Mouse (Mus musculus) ovary, postnatal 10 days (tissue): ENCODE data around the gene Pbx2.

Experiments
- DNase-seq: peaks from one replicate; pipeline ENCODE4 v3.0.0; 2022; ENCODE audit warnings: low spot score

The Pbx2 gene

GRCm38 (mm10) chr17:34603375-34604060, 12.5 kb downstream of the Pbx2 start, which contains the start of gene Rnf5:
Rnf5 (minus strand) TSS chr17:34603690.
- DNase-seq = peak; percentile 97

DNA sequence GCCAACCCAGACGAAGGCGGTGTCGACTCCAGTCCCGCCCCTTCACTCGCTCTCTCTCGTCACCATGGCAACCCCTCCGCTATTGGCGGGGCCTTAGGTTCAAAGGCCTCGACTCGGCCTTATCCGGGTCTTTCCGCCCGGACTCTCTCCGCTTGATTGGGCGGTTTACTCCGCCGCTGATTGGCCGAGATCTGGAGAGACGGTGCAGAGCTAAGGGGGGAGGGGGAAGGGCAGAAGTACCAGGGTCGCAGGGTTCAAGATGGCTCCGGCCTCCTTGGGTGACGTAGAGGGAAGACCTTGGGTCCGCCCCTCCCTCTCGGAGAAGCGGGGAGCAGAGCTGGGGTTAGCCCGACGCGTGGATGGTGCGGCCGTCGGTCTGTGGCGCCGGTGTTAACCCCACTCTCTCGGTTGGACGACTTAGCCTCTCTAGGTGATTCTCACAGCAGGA, 13.0 kb downstream of the Pbx2 start, which contains the start of gene Agpat1:
Agpat1 (plus strand) TSS at position 202 of the 448 bp plus-strand sequence.
- DNase-seq = peak; percentile 98

DNA sequence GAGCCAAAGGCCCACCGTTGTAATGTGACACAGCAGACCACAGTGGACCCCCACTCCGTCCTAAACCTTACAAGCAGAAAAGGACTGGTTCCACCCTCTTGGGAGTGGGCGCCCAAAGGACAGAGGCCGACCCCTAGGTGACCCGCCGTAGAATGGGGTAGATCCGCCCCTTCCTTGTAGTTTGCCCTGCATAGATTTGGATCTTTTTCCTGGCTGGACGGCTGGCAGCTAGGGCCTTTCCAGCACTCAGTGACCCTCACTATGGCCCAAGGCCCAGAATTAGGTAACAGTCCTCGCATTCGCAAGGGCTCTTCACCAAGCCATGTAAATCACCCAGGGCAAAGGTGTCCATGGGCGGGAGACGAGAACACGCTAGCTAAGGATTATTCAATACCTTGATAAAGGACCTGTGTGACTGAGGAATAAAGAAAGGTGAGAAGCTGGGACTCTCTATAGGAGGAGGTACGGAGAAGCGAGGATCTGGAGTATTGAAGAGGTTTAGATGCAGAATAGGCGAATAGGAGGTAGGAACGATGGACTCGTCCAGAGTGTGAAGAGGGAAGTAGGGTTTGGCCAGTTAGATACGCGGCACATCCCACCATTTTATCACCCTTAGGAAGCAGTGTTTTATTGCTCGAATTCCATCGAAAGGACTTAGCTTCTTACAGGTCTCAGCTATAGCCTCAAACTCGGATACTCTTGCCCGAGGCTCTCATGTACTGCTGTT, 13.6 kb downstream of the Pbx2 start:
- DNase-seq = no peak

- peak; percentile 93 for DNase-seq
These were observed 14.5 kb downstream of the Pbx2 start for GRCm38 (mm10) chr17:34605609-34606008.

- DNase-seq = no peak
These were observed 15.3 kb downstream of the Pbx2 start for GRCm38 (mm10) chr17:34606186-34607039.

- DNase-seq = no peak
These were observed 16.9 kb downstream of the Pbx2 start for GRCm38 (mm10) chr17:34607997-34608396.

GRCm38 (mm10) chr17:34611050-34611449, 20.0 kb downstream of the Pbx2 start:
- no peak for DNase-seq

DNA sequence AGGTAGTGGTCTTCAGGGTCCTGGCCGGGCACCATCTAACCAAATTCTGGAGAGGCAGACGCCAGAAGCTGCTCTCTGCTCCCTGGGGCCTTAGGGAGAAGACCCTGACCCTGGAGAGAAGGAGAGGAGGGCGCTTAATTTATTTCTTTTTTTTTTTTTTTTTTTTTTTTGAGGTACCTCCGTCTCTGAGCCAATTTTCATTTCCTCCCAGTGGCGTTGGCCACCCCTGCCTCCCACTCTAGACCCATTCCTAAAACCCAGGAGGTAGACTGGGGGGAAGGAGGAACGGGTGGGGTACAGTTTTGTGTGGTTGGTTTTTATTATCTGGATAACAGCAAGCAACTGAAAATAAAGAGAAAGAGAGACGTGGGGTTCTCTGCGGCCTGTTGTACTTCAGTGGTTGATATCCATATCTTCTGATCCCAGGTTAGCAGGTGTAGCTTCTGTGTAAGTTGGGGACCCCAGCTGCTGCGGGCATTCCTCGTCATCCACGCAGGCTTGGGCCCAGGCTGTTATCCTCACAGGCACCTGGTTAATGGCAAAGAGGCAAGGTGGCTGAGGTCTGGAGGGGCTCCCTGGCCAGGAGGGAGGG, 22.1 kb downstream of the Pbx2 start:
- no peak for DNase-seq

DNA sequence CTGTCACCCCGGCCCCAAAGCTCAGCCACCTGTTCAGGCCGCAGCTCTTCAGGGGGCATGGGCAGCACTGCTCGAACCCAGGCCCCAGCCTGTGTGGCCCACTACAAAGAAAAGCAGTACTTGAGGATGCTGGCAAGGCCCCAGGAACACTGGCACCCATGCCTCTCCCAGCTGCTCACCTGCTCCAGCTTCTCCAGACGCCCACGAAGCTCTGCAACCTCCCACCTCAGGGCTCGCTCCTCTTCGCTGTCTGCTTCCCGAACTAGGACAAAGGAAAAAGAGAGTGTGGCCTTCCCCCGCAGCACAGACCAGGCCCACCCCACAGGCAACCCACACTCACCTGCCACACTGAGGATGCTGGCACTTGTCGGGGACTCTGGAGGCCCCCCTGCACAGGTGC, 22.8 kb downstream of the Pbx2 start:
- no peak for DNase-seq

DNA sequence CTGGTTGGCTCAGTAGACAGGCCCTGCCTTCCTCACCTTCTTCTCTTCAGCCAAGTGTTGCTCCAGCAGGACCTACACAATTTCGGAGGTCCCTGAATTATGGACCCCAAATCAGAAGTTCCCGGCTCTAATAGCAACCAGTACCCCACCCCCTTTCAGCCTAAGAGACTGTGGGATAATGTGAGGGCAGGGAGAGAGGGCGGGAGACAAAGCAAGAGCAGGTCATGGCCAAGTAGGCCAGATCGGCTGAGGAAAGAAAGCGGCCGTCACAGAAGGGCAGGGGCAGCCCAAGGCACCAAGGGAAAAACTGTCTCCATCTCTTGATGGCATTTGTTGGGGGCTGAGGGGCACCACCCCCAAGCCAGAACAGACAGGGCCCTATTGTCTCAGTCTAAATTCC, 24.8 kb downstream of the Pbx2 start, which contains the start of gene Egfl8:
Egfl8 (minus strand) TSS at position 101 of the 400 bp plus-strand sequence.
- DNase-seq = no peak

- DNase-seq = no peak
These were observed 27.9 kb downstream of the Pbx2 start for GRCm38 (mm10) chr17:34618999-34619398.

- no peak for DNase-seq
These were observed 29.9 kb downstream of the Pbx2 start for GRCm38 (mm10) chr17:34621006-34621405.

DNA sequence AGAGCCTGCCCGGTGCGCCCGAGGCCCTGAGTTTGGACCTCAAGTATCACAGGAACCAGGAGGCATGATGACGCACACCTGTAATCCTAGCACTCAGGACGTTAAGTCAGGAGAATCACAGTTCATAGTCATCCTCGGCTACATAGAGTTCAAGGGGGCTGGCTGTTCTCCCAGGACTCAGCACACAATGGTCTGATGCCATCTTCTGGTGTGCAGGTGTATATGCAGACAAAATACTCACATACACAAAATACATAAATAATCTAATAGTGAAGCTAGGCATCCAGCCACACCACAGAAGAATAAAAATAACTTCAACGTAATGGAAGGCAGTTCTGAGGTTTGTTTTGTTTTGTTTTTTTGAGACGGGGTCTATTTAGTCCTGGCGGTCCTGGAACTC, 32.1 kb downstream of the Pbx2 start:
- DNase-seq = no peak

GRCm38 (mm10) chr17:34624981-34625380, 33.9 kb downstream of the Pbx2 start:
- no peak for DNase-seq

- DNase-seq = no peak
These were observed 35.2 kb downstream of the Pbx2 start for GRCm38 (mm10) chr17:34626062-34626772.

DNA sequence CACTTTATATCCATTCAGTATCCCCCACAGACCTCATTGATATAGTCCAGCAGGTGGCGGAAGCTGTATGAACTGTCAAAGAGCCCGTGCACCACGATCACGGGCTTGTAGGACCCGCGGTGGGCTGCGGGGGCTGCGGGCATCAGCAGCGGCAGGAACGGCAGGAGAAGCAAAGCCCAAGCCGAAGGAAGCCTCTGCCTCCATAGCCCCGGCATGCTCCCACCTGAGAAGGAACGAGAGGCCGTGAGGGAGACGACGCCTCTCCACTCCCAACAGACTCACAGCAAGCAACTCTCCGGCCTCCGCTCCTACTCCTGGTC, 35.7 kb downstream of the Pbx2 start:
- no peak for DNase-seq

- peak; percentile 64 for DNase-seq
These were observed 36.3 kb downstream of the Pbx2 start for GRCm38 (mm10) chr17:34627093-34627942.

DNA sequence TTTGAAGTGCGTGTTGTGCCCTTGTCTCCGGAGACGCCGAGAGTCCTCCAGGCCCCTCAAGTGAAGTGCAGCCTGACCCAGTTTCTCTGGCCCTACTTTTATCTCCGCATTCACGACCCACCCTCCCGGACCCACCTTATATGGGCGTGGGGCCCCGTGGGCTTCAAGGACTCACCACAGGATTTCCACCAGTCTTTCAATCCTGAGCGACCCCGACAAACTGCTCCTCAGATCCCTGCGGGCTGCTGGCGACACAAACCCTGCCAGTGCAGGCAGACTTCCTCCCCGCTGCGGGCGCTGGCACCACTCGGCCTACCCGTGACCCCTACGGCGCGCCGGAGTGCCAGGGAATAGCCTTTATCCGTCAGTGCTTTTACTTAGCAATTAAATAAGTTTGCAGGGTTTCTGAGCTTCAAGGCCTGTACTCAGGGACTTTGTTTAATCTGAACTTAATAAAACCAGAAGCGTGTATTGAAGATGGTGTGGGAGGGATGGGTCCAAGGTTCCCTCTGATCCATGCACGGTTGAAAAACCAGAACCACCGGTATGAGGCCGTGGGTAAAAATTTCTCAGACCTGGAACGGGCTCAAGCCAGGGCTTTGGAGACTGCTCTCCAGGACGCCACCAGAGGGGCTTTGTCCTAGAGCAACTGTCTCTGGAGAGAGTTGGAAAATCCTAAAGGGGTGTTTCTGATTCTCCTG, 37.0 kb downstream of the Pbx2 start, which contains the start of gene Ppt2:
Ppt2 (minus strand) TSS at position 568 of the 701 bp plus-strand sequence.
- DNase-seq = peak; percentile 42

DNA sequence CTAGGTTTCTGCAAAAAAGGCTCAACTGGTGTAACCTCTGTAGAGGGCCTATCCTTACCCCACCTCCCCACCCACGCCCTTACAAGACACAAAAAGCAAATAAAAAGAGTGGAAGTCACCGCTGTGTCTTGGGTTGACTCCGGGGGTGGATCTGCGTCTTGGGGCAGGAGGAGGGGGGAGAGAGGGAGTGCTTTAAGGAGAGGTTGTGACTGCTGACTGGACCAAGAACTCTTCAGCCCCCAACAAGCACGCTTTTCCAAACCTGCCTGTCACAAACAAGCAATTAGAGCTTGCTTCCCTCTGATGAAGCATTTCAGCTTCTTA, 37.5 kb downstream of the Pbx2 start:
- DNase-seq = no peak

DNA sequence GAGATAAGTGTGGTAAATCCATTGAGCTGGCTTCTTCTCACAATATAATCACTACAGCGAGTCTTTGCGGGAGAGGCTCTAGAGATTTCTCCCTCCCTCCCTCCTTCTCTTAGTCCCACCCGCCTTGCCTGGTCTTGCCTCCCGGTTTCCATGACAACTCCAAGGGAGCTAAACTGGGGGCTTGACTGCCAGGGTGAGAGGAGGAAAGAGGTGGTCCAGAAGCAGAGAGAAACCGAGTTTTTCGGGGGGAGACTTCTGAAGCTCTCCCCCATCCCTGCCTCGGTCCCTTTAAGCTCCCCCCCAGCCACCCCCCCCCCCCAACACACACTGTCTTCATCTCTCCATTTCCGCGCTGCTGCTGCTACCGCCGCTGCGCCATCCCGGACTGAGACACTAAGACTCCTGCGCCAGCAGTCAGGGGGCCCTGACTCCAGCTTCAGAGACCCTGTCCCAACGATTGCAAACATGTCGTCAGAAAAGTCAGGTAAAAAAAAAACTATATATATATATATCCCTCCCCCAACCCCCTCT, 38.2 kb downstream of the Pbx2 start, which contains the start of gene Prrt1:
Prrt1 (plus strand) TSS at position 313 of the 531 bp plus-strand sequence.
- no peak for DNase-seq
